Mouse (Mus musculus) brain, embryonic 14.5 days (tissue): ENCODE results near the gene Gtsf1l.

Experiments used
- CTCF ChIP-seq: fragments of 200-500 bp; IDR thresholded peaks from 2 replicates; pipeline ENCODE4 v1.5.1; 2012; ENCODE audit warnings: inconsistent platforms, mild to moderate bottlenecking, moderate library complexity, borderline replicate concordance; ENCODE audit not compliant: insufficient read depth, insufficient read length; ENCODE audit errors: extremely low read depth
- POLR2A ChIP-seq: fragments of 200-500 bp; IDR thresholded peaks from 2 replicates; pipeline ENCODE4 v1.6.1; 2012; ENCODE audit warnings: mild to moderate bottlenecking, inconsistent platforms, borderline replicate concordance; ENCODE audit not compliant: poor library complexity, insufficient read depth, insufficient read length, severe bottlenecking; ENCODE audit errors: extremely low read depth

DNA sequence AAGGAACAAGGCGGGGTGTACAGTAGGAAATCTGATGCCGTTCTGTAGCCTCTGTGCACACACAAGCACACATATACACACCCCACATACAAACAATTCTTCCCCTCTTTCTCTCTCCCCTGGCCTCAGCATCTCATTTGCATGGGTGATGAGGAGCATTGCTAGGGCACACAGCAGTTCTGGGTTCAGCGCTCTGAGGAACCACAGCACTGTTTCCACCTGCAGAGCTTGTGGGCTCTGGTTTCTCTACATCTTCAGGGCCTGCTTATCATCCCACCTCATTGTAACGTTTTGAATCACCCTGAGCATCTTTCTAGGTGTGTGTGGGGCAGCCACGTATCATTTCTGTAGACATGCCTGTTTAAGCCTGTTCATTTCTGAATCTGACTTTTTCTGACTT, 43.2 kb upstream of the Gtsf1l start:
- no peak for TF ChIP-seq POLR2A
- TF ChIP-seq CTCF = no peak
